Mouse (Mus musculus) olfactory bulb, adult 2 months (tissue): ENCODE measurements at regions not wholly inside any gene's neighbourhood (a gene's known extent, or its start where the extent isn't known, plus 50 kb on each side); places are given as distances from the start of the nearest gene placed in this dataset.

Source experiments
- CTCF ChIP-seq: fragments of 200-500 bp; IDR thresholded peaks from 2 replicates; pipeline ENCODE4 v1.5.1; 2012; ENCODE audit warnings: low read depth, mild to moderate bottlenecking, low read length, moderate library complexity; ENCODE audit not compliant: insufficient read depth
- POLR2A ChIP-seq: fragments of 200-500 bp; IDR thresholded peaks from 2 replicates; pipeline ENCODE4 v1.6.1; 2012; ENCODE audit warnings: mild to moderate bottlenecking, low read depth, low read length, moderate library complexity; ENCODE audit not compliant: insufficient read depth

DNA sequence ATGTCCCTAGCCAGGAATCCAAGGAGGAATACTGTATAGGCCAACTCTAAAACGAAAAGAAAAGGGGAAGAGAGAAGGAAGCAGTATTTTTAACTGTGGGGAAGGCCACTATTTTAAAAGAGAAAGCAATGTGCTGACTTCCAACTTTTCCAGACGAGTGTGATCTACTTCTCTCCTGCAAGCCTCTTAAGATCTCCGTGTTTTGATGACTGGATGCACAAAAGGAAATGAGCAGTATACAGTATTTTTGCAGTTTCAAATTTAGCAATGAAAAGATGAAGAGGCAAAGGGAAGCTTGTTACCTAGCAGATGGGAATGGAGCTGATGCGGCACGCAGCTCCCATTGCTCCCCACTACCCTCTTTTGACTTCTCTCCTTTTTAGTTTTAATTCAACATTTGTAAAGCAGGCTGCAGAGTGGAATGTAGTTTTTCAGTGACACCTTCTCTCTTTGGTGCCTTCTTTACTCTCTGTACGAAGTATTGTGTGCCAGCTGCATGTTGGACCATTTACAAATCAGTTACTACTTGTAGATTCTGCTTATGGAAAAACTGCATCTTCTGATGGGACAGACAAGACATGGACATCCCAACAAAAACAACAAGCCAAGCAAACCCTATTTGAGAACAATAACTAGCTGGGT, 287.2 kb downstream of the Usp25 start:
- TF ChIP-seq CTCF (no peak), POLR2A (no peak)
